Mouse (Mus musculus) neural tube, embryonic 15.5 days (tissue): ENCODE data around the gene Lss. TPM values are rescaled to one million over a fixed set of nuclear protein-coding genes. Genes with fewer than 3 reads are reported as not detected.

Experiments
- ATAC-seq: fragments of 200-750 bp; cut with Nextera tagmentation; 2 replicates; pipeline ENCODE4 v1.8.0; 2017; ENCODE audit warnings: mild to moderate bottlenecking, moderate TSS enrichment, moderate library complexity; ENCODE audit not compliant: low FRiP score
- H3K27ac ChIP-seq: fragments of 300-500 bp; sonication (generic); replicated peaks from 2 replicates; pipeline ENCODE4 v1.5.1; 2015; ENCODE audit warnings: mild to moderate bottlenecking, inconsistent platforms
- H3K27me3 ChIP-seq: fragments of 300-500 bp; sonication (generic); replicated peaks from 2 replicates; pipeline ENCODE4 v1.6.1; 2015; ENCODE audit warnings: inconsistent platforms
- H3K36me3 ChIP-seq: fragments of 300-500 bp; sonication (generic); 2 replicates; pipeline ENCODE4 v1.6.1; 2015; ENCODE audit warnings: inconsistent platforms
- H3K4me1 ChIP-seq: fragments of 300-500 bp; sonication (generic); 2 replicates; pipeline ENCODE4 v1.6.1; 2015; ENCODE audit warnings: inconsistent platforms
- H3K4me2 ChIP-seq: fragments of 300-500 bp; sonication (generic); 2 replicates; pipeline ENCODE4 v1.6.1; 2015; ENCODE audit warnings: inconsistent platforms, mild to moderate bottlenecking, moderate library complexity
- H3K4me3 ChIP-seq: fragments of 300-500 bp; sonication (generic); replicated peaks from 2 replicates; pipeline ENCODE4 v1.5.1; 2015; ENCODE audit warnings: mild to moderate bottlenecking, inconsistent platforms
- H3K9ac ChIP-seq: fragments of 300-500 bp; sonication (generic); replicated peaks from 2 replicates; pipeline ENCODE4 v1.6.1; 2015; ENCODE audit warnings: mild to moderate bottlenecking, inconsistent platforms
- H3K9me3 ChIP-seq: fragments of 300-500 bp; sonication (generic); replicated peaks from 2 replicates; pipeline ENCODE4 v1.6.1; 2016; ENCODE audit warnings: inconsistent platforms
- WGBS: fragments of 180-500 bp; shearing (Covaris S2); methylation state at CpG from one replicate; pipeline ENCODE4 v1.1.7; 2015; ENCODE audit warnings: mixed read lengths; 5-methylcytosine and 5-hydroxymethylcytosine counted together
- polyA plus RNA-seq: library from polyadenylated mRNA; unstranded; fragments of >200 nt; fragmentation: Nextera tagmentation; extraction: Ambion mirVana; gene quantifications from 2 replicates; pipeline ENCODE4 v1.2.1, GENCODE M21; 2015

The Lss gene
- polyA plus RNA-seq: 36.7 and 45.0 TPM in 2 replicates

DNA sequence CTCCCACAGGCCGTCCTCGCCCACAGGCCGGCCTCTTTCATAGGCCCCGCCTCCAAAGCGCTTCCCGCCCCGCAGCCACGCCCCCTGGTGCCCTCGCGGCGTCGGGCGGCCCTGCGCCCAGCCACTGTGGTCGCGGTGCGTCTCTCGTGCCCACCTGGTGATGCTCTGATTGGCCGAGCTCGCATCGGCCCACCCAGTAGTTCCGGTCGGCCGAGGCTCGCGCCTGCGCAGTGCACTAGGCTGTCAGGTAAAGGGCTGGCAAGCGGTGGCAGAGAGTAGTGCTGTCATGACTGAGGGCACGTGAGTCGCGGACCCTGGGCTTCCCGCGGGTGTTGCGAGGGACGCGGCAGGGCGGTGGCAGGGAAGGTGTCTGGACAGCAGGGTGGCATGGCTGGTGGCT is at the start of gene Lss:
Gene Lss, plus strand, starts transcription at position 214 of the 400 bp plus-strand sequence.
- H3K4me3 ChIP-seq: peak within 1 kb of the TSS; percentile 84
- peak within 1 kb of the TSS; percentile 90 for H3K27ac ChIP-seq
- ATAC-seq: peak; percentile 100
- WGBS: under 1% methylated on average over 37 of the region's 37 CpGs
- H3K36me3 ChIP-seq: peaks cover 22% of the 10 kb centered on the region
- H3K4me2 ChIP-seq: peak within 1 kb of the TSS; percentile 81
- H3K9me3 ChIP-seq: no peaks in the 10 kb centered on the region
- peak within 1 kb of the TSS; percentile 75 for H3K9ac ChIP-seq
- H3K27me3 ChIP-seq: no peaks in the 10 kb centered on the region
- peaks cover 37% of the 10 kb centered on the region for H3K4me1 ChIP-seq

DNA sequence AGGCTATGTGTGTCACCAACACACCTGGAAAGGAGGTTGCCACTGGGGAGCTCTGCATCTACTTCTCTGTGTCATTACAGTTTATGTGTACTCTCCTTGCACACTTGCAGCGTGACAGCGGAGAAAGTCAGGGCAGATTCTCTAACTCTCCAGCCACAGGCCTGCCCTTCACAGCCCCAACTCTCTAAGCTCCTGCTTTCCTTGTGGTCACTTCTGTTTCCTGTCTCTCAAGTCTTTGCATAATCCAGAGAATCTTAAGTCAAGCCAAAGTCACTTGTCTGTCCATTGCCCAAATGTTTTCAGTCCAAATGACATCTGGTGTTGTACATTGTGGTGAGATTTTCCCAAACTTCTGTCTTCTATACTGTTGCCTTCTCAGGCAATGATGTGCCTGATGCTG is 45.1 kb upstream of the Lss start:
- no peak overlapping the region for H3K4me2 ChIP-seq
- peaks cover 97% of the 10 kb centered on the region for H3K36me3 ChIP-seq
- H3K9ac ChIP-seq: no peak overlapping the region
- no peaks in the 10 kb centered on the region for H3K4me1 ChIP-seq
- WGBS: 100% methylated on average over 2 of the region's 2 CpGs
- no peaks in the 10 kb centered on the region for H3K27me3 ChIP-seq
- H3K9me3 ChIP-seq: no peaks in the 10 kb centered on the region
- no peak for ATAC-seq
- no peak overlapping the region for H3K27ac ChIP-seq
- no peak overlapping the region for H3K4me3 ChIP-seq

DNA sequence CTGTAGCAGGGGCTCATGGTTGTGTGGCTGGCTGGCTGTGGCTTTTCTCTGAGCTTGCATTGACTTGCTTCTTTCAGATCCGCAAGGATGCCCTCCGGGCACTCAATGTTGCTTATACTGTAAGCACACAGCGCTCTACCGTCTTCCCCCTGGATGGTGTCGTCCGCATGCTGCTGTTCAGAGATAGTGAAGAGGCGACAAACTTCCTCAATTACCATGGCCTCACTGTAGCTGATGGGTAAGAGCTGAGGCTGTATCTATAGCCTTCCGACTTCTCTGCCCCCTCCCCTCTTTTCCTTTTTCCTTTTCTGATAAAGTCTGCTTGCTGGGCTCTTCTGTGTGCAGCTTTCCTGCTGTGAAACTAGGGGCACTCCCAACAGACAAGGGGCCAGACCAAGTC is 43.1 kb upstream of the Lss start:
- no peak for ATAC-seq
- Histone ChIP-seq H3K9ac (no peak overlapping the region), H3K4me2 (no peak overlapping the region), H3K27ac (no peak overlapping the region), H3K36me3 (peaks cover 90% of the 10 kb centered on the region), H3K4me3 (no peak overlapping the region), H3K9me3 (no peaks in the 10 kb centered on the region), H3K27me3 (no peaks in the 10 kb centered on the region), H3K4me1 (no peaks in the 10 kb centered on the region)
- 95% methylated on average over 8 of the region's 8 CpGs for WGBS

DNA sequence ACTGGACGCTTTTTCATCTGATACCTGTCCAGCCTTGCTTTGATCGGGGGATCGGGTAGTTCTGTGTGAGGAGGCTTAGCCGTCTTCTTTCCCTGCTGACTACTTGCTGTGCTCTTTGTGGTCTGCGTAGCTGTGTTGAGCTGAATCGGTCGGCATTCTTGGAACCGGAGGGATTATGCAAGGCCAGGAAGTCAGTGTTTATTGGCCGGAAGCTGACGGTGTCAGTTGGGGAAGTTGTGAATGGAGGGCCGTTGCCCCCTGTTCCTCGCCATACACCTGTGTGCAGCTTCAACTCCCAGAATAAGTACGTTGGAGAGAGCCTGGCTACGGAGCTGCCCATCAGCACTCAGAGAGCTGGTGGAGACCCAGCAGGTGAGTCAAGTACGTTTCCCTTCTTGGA is 42.2 kb upstream of the Lss start:
- Histone ChIP-seq H3K9me3 (no peaks in the 10 kb centered on the region), H3K9ac (no peak overlapping the region), H3K4me3 (no peak overlapping the region), H3K36me3 (peaks cover 90% of the 10 kb centered on the region), H3K27me3 (no peaks in the 10 kb centered on the region), H3K27ac (no peak overlapping the region), H3K4me1 (no peaks in the 10 kb centered on the region), H3K4me2 (no peak overlapping the region)
- 96% methylated on average over 15 of the region's 15 CpGs for WGBS
- ATAC-seq: no peak

DNA sequence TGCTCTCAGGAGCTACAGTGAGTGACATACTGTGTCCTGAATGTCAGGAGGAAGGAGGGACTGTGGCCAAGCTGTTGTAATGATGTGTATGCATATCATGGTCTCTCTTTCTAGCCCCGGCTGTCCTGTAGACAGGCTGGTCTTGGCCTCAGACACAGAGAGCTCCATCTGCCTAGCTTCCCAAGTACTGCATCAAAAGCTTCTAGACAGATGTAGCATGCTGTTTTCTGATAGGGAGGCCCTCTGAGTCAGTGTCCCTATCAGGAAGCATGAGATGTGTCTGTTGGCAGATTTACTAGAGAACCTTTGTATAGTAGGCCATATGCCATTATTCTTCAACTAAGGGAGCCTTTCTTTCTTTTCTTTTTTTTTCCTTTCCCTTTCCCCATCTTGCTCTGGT is 37.9 kb upstream of the Lss start:
- Histone ChIP-seq H3K9ac (no peak overlapping the region), H3K4me1 (no peaks in the 10 kb centered on the region), H3K4me3 (no peak overlapping the region), H3K36me3 (peaks cover 85% of the 10 kb centered on the region), H3K4me2 (no peak overlapping the region), H3K27ac (no peak overlapping the region), H3K9me3 (no peaks in the 10 kb centered on the region), H3K27me3 (no peaks in the 10 kb centered on the region)
- ATAC-seq: no peak
- WGBS: 89% methylated on average over 1 of the region's 1 CpGs

DNA sequence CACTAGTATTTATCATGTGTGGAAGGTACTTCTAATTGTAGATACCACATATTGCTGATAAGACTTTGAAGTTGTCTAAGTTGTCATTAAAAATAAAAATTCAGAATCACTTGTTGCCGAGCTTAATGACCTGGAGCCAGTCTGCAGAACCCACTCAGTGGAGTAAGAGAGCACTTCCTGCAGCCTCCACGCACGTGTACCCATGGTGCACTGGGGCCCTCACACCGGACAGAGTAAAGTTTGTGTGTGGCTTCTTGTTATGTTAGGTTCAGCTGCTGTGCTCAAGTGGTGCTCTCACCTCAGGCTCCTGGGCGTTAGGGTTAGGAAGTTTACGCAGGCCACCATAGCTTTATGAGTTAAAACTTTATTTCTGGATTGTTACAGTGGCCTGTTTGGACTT is 35.9 kb upstream of the Lss start:
- H3K27ac ChIP-seq: no peak overlapping the region
- H3K9ac ChIP-seq: no peak overlapping the region
- 94% methylated on average over 6 of the region's 6 CpGs for WGBS
- H3K27me3 ChIP-seq: no peaks in the 10 kb centered on the region
- H3K36me3 ChIP-seq: peaks cover 84% of the 10 kb centered on the region
- no peak for ATAC-seq
- no peaks in the 10 kb centered on the region for H3K9me3 ChIP-seq
- H3K4me2 ChIP-seq: no peak overlapping the region
- no peak overlapping the region for H3K4me3 ChIP-seq
- H3K4me1 ChIP-seq: no peaks in the 10 kb centered on the region

DNA sequence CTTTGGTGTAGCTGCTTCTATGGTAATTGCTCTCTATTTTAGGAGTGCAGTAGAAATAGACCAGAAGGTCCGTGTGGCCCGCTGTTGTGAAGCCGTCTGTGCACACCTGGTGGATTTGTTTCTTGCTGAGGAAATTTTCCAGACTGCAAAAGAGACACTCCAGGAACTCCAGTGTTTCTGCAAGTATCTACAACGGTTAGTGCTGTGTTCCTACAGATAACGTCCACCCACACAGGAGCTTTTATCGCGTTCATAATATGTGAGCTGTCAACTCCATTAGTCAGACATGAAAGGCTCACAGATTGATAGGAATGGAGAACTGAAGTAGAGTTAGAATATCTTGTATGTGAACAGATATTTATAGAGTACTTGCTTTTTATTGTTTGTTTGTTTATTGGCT is 35.0 kb upstream of the Lss start:
- Histone ChIP-seq H3K27me3 (no peaks in the 10 kb centered on the region), H3K4me1 (no peaks in the 10 kb centered on the region), H3K27ac (no peak overlapping the region), H3K9me3 (no peaks in the 10 kb centered on the region), H3K4me2 (no peak overlapping the region), H3K4me3 (no peak overlapping the region), H3K9ac (no peak overlapping the region), H3K36me3 (peaks cover 83% of the 10 kb centered on the region)
- WGBS: 94% methylated on average over 7 of the region's 7 CpGs
- ATAC-seq: no peak

DNA sequence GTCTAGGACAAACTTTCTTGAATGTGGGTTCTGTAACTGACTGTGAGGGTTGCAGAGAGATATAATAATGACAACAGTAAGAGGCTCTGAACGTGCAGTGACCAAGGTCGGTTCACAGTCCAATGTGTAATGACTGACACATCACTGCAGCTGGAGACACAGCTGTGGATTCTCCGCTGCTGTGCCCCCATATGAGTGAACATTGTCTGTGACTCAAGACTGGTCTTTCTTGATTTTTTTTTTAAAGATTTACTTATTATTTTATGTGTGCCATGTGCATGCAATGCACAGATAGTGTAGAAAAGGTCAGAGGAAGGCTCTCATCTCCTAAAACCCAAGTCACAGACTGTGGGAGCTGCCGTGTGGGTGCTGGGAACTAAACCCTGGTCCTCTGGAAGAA is 33.9 kb upstream of the Lss start:
- H3K27ac ChIP-seq: no peak overlapping the region
- H3K9me3 ChIP-seq: no peaks in the 10 kb centered on the region
- WGBS: 96% methylated on average over 4 of the region's 4 CpGs
- H3K4me2 ChIP-seq: no peak overlapping the region
- peaks cover 91% of the 10 kb centered on the region for H3K36me3 ChIP-seq
- no peak overlapping the region for H3K9ac ChIP-seq
- H3K4me1 ChIP-seq: no peaks in the 10 kb centered on the region
- H3K4me3 ChIP-seq: no peak overlapping the region
- ATAC-seq: no peak
- H3K27me3 ChIP-seq: no peaks in the 10 kb centered on the region

DNA sequence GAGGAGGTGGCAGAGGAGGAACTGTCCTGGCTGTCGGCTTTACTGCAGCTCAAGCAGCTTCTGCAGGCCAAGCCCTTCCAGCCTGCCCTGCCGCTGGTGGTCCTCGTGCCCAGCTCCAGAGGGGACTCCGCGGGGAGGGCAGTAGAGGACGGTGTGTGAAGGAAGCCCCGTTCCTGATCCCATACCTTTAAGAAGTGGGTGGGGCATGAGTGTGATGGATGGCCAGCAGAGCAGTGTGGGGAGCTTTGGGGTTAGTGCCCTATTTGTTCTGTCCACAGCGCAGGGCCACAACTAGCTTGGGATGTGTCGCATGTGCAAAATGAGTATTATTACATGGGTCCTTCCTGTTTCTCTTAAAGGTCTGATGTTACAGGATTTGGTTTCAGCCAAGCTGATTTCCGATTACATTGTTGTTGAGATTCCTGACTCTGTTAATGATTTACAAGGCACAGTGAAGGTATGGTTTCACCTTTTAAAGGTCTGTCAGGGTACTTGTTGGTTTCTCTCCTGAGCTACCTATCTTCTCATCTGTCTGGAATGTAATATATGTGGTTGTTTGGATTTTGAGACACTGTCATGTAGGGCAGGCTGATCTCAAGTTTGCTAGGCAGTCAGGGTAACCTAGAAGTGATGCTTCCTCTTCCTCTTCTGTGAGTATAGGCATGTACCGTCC is 27.0 kb upstream of the Lss start:
- Histone ChIP-seq H3K27me3 (no peaks in the 10 kb centered on the region), H3K4me3 (no peak overlapping the region), H3K9me3 (no peaks in the 10 kb centered on the region), H3K4me2 (no peak overlapping the region), H3K36me3 (peaks cover 87% of the 10 kb centered on the region), H3K9ac (no peak overlapping the region), H3K27ac (no peak overlapping the region), H3K4me1 (no peaks in the 10 kb centered on the region)
- WGBS: 84% methylated on average over 11 of the region's 11 CpGs
- no peak for ATAC-seq

DNA sequence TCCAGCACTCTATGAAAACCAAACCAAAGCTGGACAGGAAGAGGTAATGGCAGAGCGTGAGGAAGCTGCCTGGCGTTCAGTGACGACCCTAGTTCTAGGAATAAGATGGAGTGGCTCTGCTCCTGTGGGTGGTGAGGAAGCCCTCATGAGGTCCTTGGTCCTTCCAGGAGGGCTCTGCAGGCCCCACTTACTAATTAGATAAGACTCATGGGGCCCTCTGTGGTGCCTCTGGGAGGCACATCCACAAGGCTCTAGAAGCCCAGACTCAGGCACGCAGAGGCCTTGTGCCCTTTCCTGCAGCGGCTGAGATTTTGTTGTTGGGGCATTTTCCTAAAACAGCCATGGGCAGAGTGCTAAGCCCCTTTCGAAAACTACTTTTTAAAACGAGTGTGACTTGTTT is 25.5 kb upstream of the Lss start:
- 96% methylated on average over 7 of the region's 7 CpGs for WGBS
- no peak for ATAC-seq
- H3K36me3 ChIP-seq: peaks cover 83% of the 10 kb centered on the region

DNA sequence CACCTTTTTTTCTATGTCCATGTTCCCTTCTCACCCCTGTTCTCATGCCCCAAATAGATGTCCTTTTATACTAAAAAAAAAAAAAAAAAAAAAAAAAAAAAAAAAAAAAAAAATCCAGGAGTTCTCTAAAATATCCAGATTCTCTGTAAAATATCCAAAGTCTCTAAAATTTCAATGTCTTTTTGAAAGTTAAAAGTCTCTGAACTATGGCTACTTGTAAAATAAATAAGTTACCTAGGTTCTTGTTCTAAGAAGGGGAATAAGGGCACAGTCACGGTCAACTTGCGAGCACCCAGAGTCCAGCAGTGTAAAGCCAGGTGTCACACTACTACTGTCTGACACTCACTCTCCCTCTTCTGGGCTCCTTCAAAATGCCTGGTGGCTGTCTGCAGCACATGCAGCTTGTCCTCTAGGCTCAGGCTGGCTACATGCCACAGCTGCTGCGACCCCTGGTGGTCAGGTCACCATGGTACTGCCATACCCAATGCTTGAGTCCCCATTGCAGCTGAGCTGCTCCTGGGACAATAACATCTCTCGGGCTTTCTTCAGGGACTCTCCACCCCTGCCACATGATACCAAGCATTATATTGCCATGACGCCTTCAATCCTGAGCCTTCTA is 18.3 kb upstream of the Lss start:
- no peak overlapping the region for H3K9ac ChIP-seq
- peaks cover 82% of the 10 kb centered on the region for H3K36me3 ChIP-seq
- no peak overlapping the region for H3K27ac ChIP-seq
- H3K27me3 ChIP-seq: no peaks in the 10 kb centered on the region
- no peak overlapping the region for H3K4me2 ChIP-seq
- ATAC-seq: no peak
- H3K4me3 ChIP-seq: no peak overlapping the region
- no peaks in the 10 kb centered on the region for H3K9me3 ChIP-seq
- no peaks in the 10 kb centered on the region for H3K4me1 ChIP-seq
- 46% methylated on average over 5 of the region's 5 CpGs for WGBS

More for the DNA sequence above, 25.5 kb upstream of the Lss start:
- no peak overlapping the region for H3K4me2 ChIP-seq
- no peaks in the 10 kb centered on the region for H3K9me3 ChIP-seq
- H3K9ac ChIP-seq: no peak overlapping the region
- no peaks in the 10 kb centered on the region for H3K27me3 ChIP-seq
- H3K27ac ChIP-seq: no peak overlapping the region
- no peaks in the 10 kb centered on the region for H3K4me1 ChIP-seq
- no peak overlapping the region for H3K4me3 ChIP-seq

DNA sequence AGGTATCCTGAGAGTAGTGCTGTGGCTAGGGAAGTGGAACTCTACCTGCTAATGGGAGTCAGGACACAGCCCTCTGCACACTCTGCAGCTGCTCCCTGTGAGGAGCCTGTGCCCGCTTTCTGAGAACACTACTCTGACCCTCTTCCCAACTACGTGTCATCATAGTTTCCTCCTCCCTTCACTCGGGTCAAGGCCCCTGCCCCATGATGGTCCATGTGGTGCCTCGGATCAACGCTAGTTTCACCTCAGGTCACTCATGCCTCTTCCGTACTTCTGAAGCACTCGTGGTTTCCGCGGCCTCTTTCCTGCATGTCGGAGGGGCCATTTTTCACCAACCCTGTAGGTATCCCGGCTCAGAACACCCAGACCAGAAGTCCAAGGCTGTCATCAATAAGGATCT is 466 bp upstream of the Lss start:
- H3K4me2 ChIP-seq: peak overlapping the region; percentile 81
- H3K9ac ChIP-seq: peak overlapping the region; percentile 47
- 2% methylated on average over 11 of the region's 11 CpGs for WGBS
- H3K4me3 ChIP-seq: peak overlapping the region; percentile 84
- no peaks in the 10 kb centered on the region for H3K9me3 ChIP-seq
- ATAC-seq: peak; percentile 60
- peaks cover 18% of the 10 kb centered on the region for H3K36me3 ChIP-seq
- H3K4me1 ChIP-seq: peaks cover 37% of the 10 kb centered on the region
- H3K27ac ChIP-seq: peak overlapping the region; percentile 69
- no peaks in the 10 kb centered on the region for H3K27me3 ChIP-seq
